Mouse (Mus musculus): ENCODE measurements around the gene Snx29.
"Not testable (repeated sequence)": the region's sequence is repeated elsewhere in the genome, so short reads cannot be mapped to it uniquely, and the experiment has no call there.

Gene Snx29

GRCm38 (mm10) chr16:11448696-11449095 is 126.0 kb downstream of the Snx29 start:
- DNase-seq (ENCODE audit: low read depth, low spot score), result not testable (repeated sequence)

- no peak for DNase-seq (ENCODE audit: low read depth, low spot score)
Measured at GRCm38 (mm10) chr16:11449344-11449743, 126.6 kb downstream of the Snx29 start.

GRCm38 (mm10) chr16:11450626-11451025 is 127.9 kb downstream of the Snx29 start:
- DNase-seq (ENCODE audit: low read depth, low spot score), result peak; percentile 89

GRCm38 (mm10) chr16:11454871-11455270 is 132.2 kb downstream of the Snx29 start:
- DNase-seq (ENCODE audit: low read depth, low spot score), result no peak

GRCm38 (mm10) chr16:11455545-11456140 is 132.9 kb downstream of the Snx29 start:
- no peak for DNase-seq (ENCODE audit: low read depth, low spot score)

GRCm38 (mm10) chr16:11456141-11456645 is 133.5 kb downstream of the Snx29 start:
- peak; percentile 85 for DNase-seq (ENCODE audit: low read depth, low spot score)

GRCm38 (mm10) chr16:11457136-11457535 is 134.4 kb downstream of the Snx29 start:
- no peak for DNase-seq (ENCODE audit: low read depth, low spot score)

GRCm38 (mm10) chr16:11457609-11458350 is 135.1 kb downstream of the Snx29 start:
- no peak for DNase-seq (ENCODE audit: low read depth, low spot score)

- DNase-seq (ENCODE audit: low read depth, low spot score), result no peak
Measured at GRCm38 (mm10) chr16:11460210-11460609, 137.5 kb downstream of the Snx29 start.

- DNase-seq (ENCODE audit: low read depth, low spot score), result no peak
Measured at GRCm38 (mm10) chr16:11461612-11462011, 138.9 kb downstream of the Snx29 start.

- peak; percentile 52 for DNase-seq (ENCODE audit: low read depth, low spot score)
Measured at GRCm38 (mm10) chr16:11468533-11469179, 145.9 kb downstream of the Snx29 start.

GRCm38 (mm10) chr16:11469491-11469890 is 146.8 kb downstream of the Snx29 start:
- DNase-seq (ENCODE audit: low read depth, low spot score), result no peak

- DNase-seq (ENCODE audit: low read depth, low spot score), result no peak
Measured at GRCm38 (mm10) chr16:11471246-11471645, 148.5 kb downstream of the Snx29 start.

GRCm38 (mm10) chr16:11472852-11473251 is 150.1 kb downstream of the Snx29 start:
- DNase-seq (ENCODE audit: low read depth, low spot score), result no peak

GRCm38 (mm10) chr16:11473474-11473873 is 150.8 kb downstream of the Snx29 start:
- DNase-seq (ENCODE audit: low read depth, low spot score), result no peak

GRCm38 (mm10) chr16:11473893-11474505 is 151.3 kb downstream of the Snx29 start:
- DNase-seq (ENCODE audit: low read depth, low spot score), result no peak

- DNase-seq (ENCODE audit: low read depth, low spot score), result no peak
Measured at GRCm38 (mm10) chr16:11475137-11475943, 152.6 kb downstream of the Snx29 start.

GRCm38 (mm10) chr16:11476314-11476713 is 153.6 kb downstream of the Snx29 start:
- no peak for DNase-seq (ENCODE audit: low read depth, low spot score)

- DNase-seq (ENCODE audit: low read depth, low spot score), result no peak
Measured at GRCm38 (mm10) chr16:11476968-11477367, 154.3 kb downstream of the Snx29 start.

GRCm38 (mm10) chr16:11477591-11477990 is 154.9 kb downstream of the Snx29 start:
- DNase-seq (ENCODE audit: low read depth, low spot score), result no peak

- no peak for DNase-seq (ENCODE audit: low read depth, low spot score)
Measured at GRCm38 (mm10) chr16:11479605-11480004, 156.9 kb downstream of the Snx29 start.

Data from R1 (cell line).